Mouse (Mus musculus): Measurements from ENCODE around the gene Lss. TPM values are rescaled to one million over a fixed set of nuclear protein-coding genes. Genes with fewer than 3 reads are reported as not detected.

Gene Lss
- polyA plus RNA-seq, 1 experiment, result 36.0 TPM

DNA sequence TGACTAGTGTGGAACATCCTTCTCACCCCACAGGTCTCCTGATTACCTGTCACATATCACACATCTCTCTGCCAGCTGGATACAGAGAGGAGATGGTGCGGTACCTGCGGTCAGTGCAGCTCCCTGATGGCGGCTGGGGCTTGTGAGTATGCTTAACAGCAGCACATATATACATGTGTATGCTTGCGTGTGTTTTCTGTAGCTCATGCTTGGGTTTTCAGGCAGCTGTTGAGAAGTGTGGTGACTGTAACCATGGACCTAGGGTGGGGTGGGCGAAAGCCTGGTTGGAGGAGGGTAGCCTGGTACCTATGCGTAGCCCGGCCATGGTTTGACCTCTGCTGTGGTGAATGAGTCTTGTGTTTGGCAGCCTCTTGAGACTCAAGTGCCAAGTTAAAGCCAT is 4.1 kb downstream of the Lss start:
- no peak overlapping the region for H3ac ChIP-seq (ENCODE audit: control insufficient read depth, insufficient read length)
- no peak overlapping the region for H3K4me3 ChIP-seq
- H3K36me3 ChIP-seq (ENCODE audit: control insufficient read depth, insufficient read depth), result peaks cover 37% of the 10 kb centered on the region
- H3K27me3 ChIP-seq (ENCODE audit: control insufficient read depth, insufficient read depth, insufficient read length), result no peaks in the 10 kb centered on the region
- peak overlapping the region; percentile 31 for H3K4me2 ChIP-seq (ENCODE audit: low read depth)
- TF ChIP-seq MYOG (IDR thresholded peaks at IDR 0.05; ENCODE audit: control insufficient read depth in 1 of 3, insufficient read depth in 1 of 3, insufficient read length in 2 of 3, low read depth in 2 of 3) (no peak), REST (IDR thresholded peaks at IDR 0.05; ENCODE audit: insufficient read depth, insufficient read length) (no peak)
- H3K79me2 ChIP-seq (ENCODE audit: control insufficient read depth, insufficient read depth), result peaks cover 39% of the 10 kb centered on the region

DNA sequence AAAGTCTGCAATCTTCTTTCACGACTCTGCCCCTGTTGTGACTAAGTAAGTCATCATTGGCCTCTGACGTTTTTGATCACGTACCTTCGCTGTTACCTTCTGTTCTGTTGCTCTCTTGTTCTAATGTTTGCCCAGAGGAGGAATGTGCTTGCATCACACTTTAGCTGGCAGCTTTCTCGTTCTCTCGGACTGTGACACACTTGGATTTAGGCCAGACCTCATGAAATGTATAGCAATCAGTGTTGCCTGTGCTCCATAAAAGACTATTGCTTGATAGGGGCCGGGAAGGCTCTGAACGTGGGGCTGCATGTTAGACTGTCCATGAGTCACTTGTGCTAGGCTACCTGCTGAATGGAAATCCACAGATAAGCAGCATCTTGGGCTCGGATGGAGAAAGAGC is 6.2 kb downstream of the Lss start:
- no peak overlapping the region for H3ac ChIP-seq (ENCODE audit: control insufficient read depth, insufficient read length)
- no peak for TF ChIP-seq TCF3 (IDR thresholded peaks at IDR 0.05; ENCODE audit: insufficient read length, low read depth)
- TF ChIP-seq CEBPB (IDR thresholded peaks at IDR 0.05; ENCODE audit: insufficient read depth, poor library complexity, severe bottlenecking), result peak; percentile 26; the same call in 1 of the 2 replicates
- TF ChIP-seq USF1 (IDR thresholded peaks at IDR 0.05; ENCODE audit: low read depth), result no peak

DNA sequence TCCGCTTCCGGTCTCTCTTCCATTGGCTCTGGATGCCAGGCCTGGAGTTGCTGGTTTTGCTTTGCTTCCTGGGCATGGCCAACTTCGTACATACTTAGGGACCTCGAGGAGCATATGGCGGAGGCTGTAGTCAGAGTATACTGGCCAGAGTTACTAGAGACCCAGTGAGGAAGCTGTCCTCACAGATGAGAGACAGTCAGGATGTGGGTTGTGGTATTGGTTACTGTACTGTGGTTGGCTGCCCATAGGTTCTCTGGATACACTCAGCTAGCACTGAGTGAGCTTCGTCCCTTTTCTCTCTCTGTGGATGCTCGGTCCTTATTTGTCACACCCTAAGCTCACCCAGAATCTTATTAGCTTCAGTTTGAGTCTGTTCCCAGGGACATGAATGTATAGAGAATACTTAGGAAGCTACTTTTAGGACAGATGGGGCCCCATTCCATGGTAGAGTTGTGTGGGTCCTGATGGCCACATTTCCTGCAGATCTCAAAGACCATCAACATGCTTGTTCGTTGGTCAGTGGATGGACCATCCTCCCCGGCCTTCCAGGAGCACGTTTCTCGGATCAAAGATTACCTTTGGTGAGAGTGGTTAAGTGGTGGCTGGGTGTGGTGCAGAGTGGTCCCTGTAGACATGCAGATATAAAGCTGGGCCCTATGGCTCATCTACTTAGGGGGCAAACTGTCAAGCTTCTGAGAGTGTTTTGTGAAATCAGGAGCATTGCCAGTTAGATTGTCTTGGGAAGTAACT is 10.1 kb downstream of the Lss start:
- Histone ChIP-seq H3ac (ENCODE audit: control insufficient read depth, insufficient read length) (no peak overlapping the region), H3K79me2 (ENCODE audit: control insufficient read depth, insufficient read depth) (no peaks in the 10 kb centered on the region), H3K4me2 (ENCODE audit: low read depth) (no peak overlapping the region), H3K4me3 (no peak overlapping the region), H3K36me3 (ENCODE audit: control insufficient read depth, insufficient read depth) (peaks cover 55% of the 10 kb centered on the region), H3K27me3 (ENCODE audit: control insufficient read depth, insufficient read depth, insufficient read length) (no peaks in the 10 kb centered on the region)
- TF ChIP-seq MYOG (IDR thresholded peaks at IDR 0.05; ENCODE audit: control insufficient read depth in 1 of 3, insufficient read depth in 1 of 3, insufficient read length in 2 of 3, low read depth in 2 of 3), result no peak
- TF ChIP-seq TCF3 (IDR thresholded peaks at IDR 0.05; ENCODE audit: insufficient read length, low read depth), result no peak

More for the DNA sequence above, 6.2 kb downstream of the Lss start:
- H3K4me2 ChIP-seq (ENCODE audit: low read depth), result no peak overlapping the region
- H3K36me3 ChIP-seq (ENCODE audit: control insufficient read depth, insufficient read depth), result peaks cover 53% of the 10 kb centered on the region
- no peaks in the 10 kb centered on the region for H3K27me3 ChIP-seq (ENCODE audit: control insufficient read depth, insufficient read depth, insufficient read length)
- H3K79me2 ChIP-seq (ENCODE audit: control insufficient read depth, insufficient read depth), result peaks cover 28% of the 10 kb centered on the region
- H3K4me3 ChIP-seq, result no peak overlapping the region

DNA sequence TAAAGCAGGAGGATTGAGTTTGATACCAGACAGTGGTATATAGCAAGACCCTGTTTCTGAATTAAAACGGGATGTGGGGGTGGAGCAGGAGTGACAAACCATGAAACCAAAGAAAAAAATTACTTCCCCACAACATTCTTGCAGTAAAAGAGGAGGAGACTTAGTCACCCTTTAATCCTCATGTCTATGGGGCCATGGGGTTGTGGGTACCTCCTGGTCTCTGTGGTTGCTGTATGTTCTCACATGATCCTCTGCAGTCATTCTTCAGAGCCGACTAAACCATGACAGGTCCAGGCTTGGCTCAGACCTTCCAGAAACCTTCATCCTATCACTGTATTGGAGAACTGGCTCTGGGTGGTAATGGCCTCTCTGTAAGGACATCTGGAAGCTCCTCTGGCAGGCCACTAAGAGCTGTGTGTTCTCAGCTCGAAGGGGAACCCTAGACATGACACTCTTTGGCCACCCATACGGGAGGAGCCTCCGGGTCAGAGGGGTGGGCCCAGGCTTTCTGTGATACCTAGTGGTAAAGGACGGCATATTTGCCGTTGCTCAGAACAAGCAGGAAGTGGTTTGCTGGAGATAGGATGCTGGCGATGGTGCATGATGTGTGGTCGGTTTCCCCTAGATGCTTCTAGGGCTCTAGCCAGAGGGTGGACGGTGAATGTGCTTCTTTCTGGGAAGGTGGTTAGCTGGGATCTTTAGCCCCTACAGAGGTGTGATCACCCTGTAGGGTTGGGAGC is 11.4 kb downstream of the Lss start:
- Histone ChIP-seq H3ac (ENCODE audit: control insufficient read depth, insufficient read length) (no peak overlapping the region), H3K4me2 (ENCODE audit: low read depth) (no peak overlapping the region), H3K27me3 (ENCODE audit: control insufficient read depth, insufficient read depth, insufficient read length) (no peaks in the 10 kb centered on the region), H3K79me2 (ENCODE audit: control insufficient read depth, insufficient read depth) (no peaks in the 10 kb centered on the region), H3K4me3 (no peak overlapping the region), H3K36me3 (ENCODE audit: control insufficient read depth, insufficient read depth) (peaks cover 60% of the 10 kb centered on the region)
- TF ChIP-seq CEBPB (IDR thresholded peaks at IDR 0.05; ENCODE audit: insufficient read depth, poor library complexity, severe bottlenecking) (no peak), MAX (IDR thresholded peaks at IDR 0.05; ENCODE audit: low read depth) (no peak), REST (IDR thresholded peaks at IDR 0.05; ENCODE audit: insufficient read depth, insufficient read length) (no peak), E2F4 (IDR thresholded peaks at IDR 0.05; ENCODE audit: insufficient read depth) (no peak), POLR2A (IDR thresholded peaks at IDR 0.05; ENCODE audit: insufficient read length, low read depth) (no peak), POLR2AphosphoS2 (IDR thresholded peaks at IDR 0.05; ENCODE audit: insufficient read length, low read depth) (no peak), USF1 (IDR thresholded peaks at IDR 0.05; ENCODE audit: low read depth) (no peak), MYOG (IDR thresholded peaks at IDR 0.05; ENCODE audit: control insufficient read depth in 1 of 3, insufficient read depth in 1 of 3, insufficient read length in 2 of 3, low read depth in 2 of 3) (no peak), TCF3 (IDR thresholded peaks at IDR 0.05; ENCODE audit: insufficient read length, low read depth) (no peak), MYOD1 (IDR thresholded peaks at IDR 0.05; ENCODE audit: control insufficient read depth in 1 of 3, insufficient read length in 2 of 3, low read depth in 2 of 3) (no peak), TCF12 (IDR thresholded peaks at IDR 0.05; ENCODE audit: insufficient read depth, poor library complexity, severe bottlenecking) (no peak), SRF (IDR thresholded peaks at IDR 0.05; ENCODE audit: control insufficient read depth, insufficient read length, low read depth) (no peak)

DNA sequence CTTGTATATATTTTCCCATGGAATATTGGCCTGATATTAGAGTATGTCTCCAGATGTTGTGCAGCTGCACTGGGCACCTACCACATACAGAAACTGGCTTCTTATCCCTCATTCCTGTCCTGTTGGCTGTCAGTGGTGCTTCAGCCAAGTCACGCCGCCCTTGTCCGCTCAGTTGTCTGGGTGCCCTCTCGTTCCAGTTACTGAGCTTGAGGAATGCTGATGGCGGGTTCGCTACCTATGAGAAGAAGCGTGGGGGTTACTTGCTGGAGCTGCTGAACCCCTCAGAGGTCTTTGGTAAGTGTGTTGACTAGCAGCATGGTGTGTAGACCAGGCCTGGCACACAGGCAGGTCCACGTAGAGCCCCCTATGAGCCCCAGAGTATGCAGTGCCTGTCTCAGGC is 15.2 kb downstream of the Lss start:
- H3K27me3 ChIP-seq (ENCODE audit: control insufficient read depth, insufficient read depth, insufficient read length), result no peaks in the 10 kb centered on the region
- H3ac ChIP-seq (ENCODE audit: control insufficient read depth, insufficient read length), result no peak overlapping the region
- no peak overlapping the region for H3K4me3 ChIP-seq
- no peak overlapping the region for H3K4me2 ChIP-seq (ENCODE audit: low read depth)
- peaks cover 68% of the 10 kb centered on the region for H3K36me3 ChIP-seq (ENCODE audit: control insufficient read depth, insufficient read depth)
- TF ChIP-seq E2F4 (IDR thresholded peaks at IDR 0.05; ENCODE audit: insufficient read depth) (no peak), MAX (IDR thresholded peaks at IDR 0.05; ENCODE audit: low read depth) (no peak), CEBPB (IDR thresholded peaks at IDR 0.05; ENCODE audit: insufficient read depth, poor library complexity, severe bottlenecking) (no peak), SRF (IDR thresholded peaks at IDR 0.05; ENCODE audit: control insufficient read depth, insufficient read length, low read depth) (no peak), REST (IDR thresholded peaks at IDR 0.05; ENCODE audit: insufficient read depth, insufficient read length) (no peak), TCF3 (IDR thresholded peaks at IDR 0.05; ENCODE audit: insufficient read length, low read depth) (no peak), TCF12 (IDR thresholded peaks at IDR 0.05; ENCODE audit: insufficient read depth, poor library complexity, severe bottlenecking) (no peak), MYOD1 (IDR thresholded peaks at IDR 0.05; ENCODE audit: control insufficient read depth in 1 of 3, insufficient read length in 2 of 3, low read depth in 2 of 3) (no peak)
- H3K79me2 ChIP-seq (ENCODE audit: control insufficient read depth, insufficient read depth), result no peaks in the 10 kb centered on the region

All from myocyte (in vitro differentiated cells).